Mouse (Mus musculus) urinary bladder, adult 18-20 months (tissue): Measurements from ENCODE around the gene Osbp2.

Experiments used
- DNase-seq, 2 experiments: peaks; one replicate each; pipeline ENCODE4 v3.0.0; 2022; ENCODE audit warnings: low spot score in 2 of 2, mixed read lengths in 2 of 2

Osbp2 gene

GRCm38 (mm10) chr11:3761775-3762501 is 101.8 kb downstream of the Osbp2 start:
- no peak for DNase-seq

- DNase-seq: no peak
These were observed 102.4 kb downstream of the Osbp2 start for GRCm38 (mm10) chr11:3761339-3761738.

DNA sequence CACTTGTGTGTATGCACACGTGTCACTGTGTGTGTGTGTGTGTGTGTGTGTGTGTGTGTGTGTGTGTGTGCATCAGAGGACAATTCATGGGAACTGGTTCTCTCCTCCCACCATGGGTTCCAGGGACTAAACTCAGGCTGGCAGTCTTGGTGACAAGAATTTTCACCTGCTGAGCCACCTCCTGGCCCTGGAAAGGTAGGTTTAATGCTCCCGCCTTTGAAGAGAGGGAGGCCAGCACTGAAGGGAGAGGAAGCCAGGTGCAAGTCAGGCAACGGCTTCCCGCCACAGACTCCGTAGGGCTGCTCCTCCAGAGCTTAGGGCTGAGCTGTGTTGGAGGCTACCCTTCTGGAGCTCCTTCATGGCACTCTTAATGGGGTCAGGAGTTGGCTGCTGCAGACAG is 104.3 kb downstream of the Osbp2 start:
- no peak for DNase-seq

GRCm38 (mm10) chr11:3755341-3755740 is 108.4 kb downstream of the Osbp2 start:
- no peak for DNase-seq

GRCm38 (mm10) chr11:3754685-3755084 is 109.0 kb downstream of the Osbp2 start:
- no peak for DNase-seq

DNA sequence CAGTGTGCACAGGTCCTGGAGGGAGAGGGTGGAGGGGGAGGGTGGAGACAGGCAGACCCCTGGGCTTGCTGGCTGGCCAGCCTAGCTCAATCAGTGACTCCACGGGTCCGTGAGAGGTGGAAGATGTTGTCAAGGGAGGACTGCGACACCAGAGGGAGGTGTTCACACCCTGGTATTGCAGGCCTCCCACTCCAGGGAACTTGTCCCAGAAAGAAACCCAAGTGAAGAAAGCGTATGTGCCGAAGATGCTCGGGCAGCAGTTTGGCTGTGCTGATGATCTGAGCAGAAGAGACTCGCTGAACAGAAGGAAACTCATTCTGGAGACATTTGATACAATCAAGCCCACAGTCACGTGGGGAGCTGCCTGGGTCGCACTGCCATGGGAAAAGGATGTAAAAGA is 109.8 kb downstream of the Osbp2 start:
- no peak for DNase-seq

DNA sequence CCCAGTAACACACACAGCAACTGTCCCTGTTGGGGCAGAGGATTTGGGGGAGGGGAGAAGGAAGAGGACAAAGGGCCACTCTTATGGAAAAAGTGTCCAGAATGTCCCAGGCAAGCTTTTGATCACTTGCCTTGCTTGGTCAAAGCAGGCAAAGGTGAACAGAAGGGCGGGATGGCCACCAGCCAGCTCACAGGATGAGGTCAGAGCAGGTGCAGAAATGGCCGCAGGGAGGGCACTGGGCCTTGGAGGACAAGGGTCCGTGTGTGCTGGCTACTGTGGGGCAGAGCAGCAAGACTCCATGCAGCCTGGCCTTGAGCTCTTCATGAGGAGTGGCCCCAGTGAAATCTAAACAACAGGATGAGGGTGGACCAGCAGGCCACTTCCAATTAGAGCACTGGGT is 110.9 kb downstream of the Osbp2 start:
- DNase-seq: no peak

- no peak for DNase-seq
These were observed 113.9 kb downstream of the Osbp2 start for GRCm38 (mm10) chr11:3749831-3750230.

- no peak for DNase-seq
These were observed 121.3 kb downstream of the Osbp2 start for GRCm38 (mm10) chr11:3742449-3742848.

GRCm38 (mm10) chr11:3741183-3741582 is 122.5 kb downstream of the Osbp2 start:
- DNase-seq: no peak

GRCm38 (mm10) chr11:3738778-3739177 is 124.9 kb downstream of the Osbp2 start:
- no peak for DNase-seq

DNA sequence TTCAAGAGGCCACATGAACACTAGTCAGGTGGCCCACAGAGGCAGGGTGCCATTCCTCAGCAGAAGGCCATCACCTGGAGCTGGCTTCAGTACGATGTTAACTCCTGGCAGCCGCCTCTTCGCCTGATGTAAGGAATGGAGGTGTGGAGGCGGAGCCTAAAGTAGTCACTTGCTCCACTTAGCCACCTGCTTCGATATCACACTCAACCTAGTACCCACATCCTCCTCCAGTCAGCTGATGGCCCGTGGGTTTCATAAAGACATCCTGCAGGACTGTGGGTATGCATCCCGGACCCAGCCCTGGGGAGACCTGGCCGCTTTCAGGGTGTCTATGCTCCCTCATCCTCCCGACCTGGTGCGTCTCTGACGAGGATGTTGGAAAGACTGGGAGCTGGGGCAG is 128.0 kb downstream of the Osbp2 start:
- no peak for DNase-seq

DNA sequence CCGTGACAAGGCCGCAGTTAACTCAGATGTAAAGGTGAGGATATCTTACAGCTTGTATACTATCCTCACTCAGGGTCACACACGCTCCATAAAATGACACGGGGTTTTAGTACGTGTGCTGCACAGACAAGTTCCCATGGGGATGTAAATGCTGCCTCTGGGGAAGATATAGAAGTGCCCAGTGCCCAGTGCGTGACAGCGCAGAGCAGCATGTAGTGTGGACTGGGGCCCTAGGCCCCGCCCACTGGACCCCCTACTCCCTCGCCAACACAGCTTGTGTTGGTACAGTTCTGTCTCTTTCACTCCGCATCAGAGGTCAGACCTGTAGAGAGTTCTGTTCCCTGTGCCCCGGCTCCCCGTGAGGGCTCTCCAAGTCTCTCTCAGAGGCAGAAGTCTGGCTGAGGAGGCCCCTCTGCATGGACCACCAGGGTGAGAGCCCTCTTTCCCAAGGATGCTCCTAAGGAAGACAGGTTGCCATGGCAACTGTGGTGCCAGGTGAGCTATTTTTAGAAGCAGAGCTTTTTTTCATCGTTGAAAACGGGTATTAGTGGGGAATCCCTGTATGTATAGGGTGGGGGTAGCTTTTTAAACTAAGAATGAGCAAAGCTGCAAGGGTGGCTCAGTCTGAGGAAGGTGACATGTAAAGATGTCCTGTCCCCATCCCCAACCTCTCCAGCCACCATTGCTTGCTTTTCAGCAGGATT is 129.6 kb downstream of the Osbp2 start:
- DNase-seq: no peak

GRCm38 (mm10) chr11:3731469-3731868 is 132.2 kb downstream of the Osbp2 start:
- no peak for DNase-seq

GRCm38 (mm10) chr11:3727438-3728105 is 136.1 kb downstream of the Osbp2 start:
- no peak for DNase-seq

- no peak for DNase-seq
These were observed 138.2 kb downstream of the Osbp2 start for GRCm38 (mm10) chr11:3725331-3726054.

- no peak for DNase-seq
These were observed 139.0 kb downstream of the Osbp2 start for GRCm38 (mm10) chr11:3724726-3725125.

DNA sequence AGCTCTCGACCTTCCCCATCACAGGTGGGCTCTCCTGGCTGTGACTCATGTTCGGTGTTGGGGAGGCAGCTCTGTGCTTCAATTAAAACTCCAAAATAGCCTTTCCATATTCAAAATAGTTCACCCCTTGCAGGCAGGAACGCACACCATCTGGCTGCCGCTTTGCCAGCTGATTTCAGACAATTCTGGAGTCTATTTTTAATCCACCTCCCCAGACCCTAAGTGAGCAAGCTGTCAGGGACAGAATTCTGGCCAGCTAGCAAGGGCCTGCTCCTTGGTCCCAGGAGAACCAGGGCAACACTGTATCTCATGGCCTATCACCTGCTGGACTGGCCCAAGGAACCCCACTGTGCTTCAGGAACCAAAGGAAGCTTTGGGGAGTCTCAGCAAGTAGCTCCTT is 139.8 kb downstream of the Osbp2 start:
- no peak for DNase-seq

DNA sequence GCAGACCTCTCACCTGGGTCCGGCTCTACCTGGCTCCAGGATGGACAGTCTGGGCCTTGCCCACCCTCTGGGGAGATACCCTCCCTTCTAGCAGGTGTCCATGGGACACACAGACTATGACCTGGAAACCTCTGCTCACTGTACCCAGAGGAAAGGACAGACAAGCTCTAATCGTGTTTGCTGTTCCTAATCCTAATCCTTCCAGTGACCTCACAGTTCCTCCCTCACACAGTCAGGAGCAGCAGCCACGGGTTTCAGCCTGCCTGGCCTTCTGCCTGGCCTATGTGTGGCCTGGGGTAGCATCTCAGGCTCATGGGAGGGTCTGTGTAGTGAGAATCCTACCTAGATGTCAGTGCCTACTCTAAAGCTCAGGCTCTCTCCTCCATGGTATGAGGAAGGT is 140.8 kb downstream of the Osbp2 start:
- no peak for DNase-seq

GRCm38 (mm10) chr11:3722036-3722435 is 141.7 kb downstream of the Osbp2 start:
- DNase-seq: no peak

GRCm38 (mm10) chr11:3716662-3717061 is 147.0 kb downstream of the Osbp2 start:
- DNase-seq: no peak

DNA sequence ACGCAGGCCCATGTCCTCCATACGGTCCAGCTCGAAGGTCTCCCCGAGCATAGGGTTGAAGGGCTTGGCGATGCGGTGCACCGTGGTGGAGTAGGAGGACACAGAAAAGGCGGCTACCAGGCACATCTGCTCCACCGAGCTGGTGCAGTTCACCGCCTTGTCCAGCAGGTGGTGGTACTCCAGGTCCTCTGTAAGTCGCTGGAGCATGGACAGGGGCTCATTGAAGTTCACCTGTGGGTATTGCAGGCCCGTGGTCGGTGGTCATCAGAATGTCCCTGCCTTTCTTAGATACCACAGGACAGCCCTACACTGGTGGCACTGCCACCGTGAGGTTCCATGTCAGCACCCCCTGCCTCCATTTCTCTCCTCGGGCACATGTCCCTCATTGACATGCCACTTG is 149.2 kb downstream of the Osbp2 start:
- DNase-seq: peak; percentile 22 to 60
